Mouse (Mus musculus): ENCODE measurements at regions not wholly inside any gene's neighbourhood (a gene's known extent, or its start where the extent isn't known, plus 50 kb on each side); places are given as distances from the start of the nearest gene placed in this dataset.

GRCm38 (mm10) chr8:127964801-127965200 is 393.6 kb upstream of the Nrp1 start:
- DNase-seq, result peak; percentile 17 to 22
- intact Hi-C loops (cut with DNase I), result loop anchor here (5.0 kb wide), 1 partner anchor 398 kb away; no protein-coding TSS in a partner anchor

- no peak for DNase-seq
- intact Hi-C loops (cut with DNase I), result no loop called here
Measured at GRCm38 (mm10) chr8:127965341-127965740, 393.1 kb upstream of the Nrp1 start.

DNA sequence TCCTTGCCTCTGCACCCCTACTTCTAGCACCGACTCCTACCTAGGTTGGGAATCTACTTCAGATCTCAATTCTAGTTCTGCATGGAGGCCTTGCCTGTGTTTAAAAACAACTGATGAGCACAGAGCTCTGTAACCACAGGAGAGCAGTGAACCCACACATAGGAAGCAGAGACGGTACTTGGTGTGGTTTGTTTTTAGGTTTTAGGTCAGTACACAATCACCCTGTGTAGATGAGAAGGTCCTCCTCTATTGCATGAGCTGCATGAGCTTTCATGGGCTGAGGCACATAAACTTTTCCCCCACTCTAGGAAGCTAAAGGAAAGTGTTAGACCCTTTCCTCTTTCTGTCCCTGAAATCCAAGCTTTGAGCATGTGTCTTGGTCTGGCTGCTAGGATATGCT is 390.4 kb upstream of the Nrp1 start:
- intact Hi-C loops (cut with DNase I), result no loop called here

GRCm38 (mm10) chr8:127973194-127973593 is 385.2 kb upstream of the Nrp1 start:
- intact Hi-C loops (cut with DNase I), result no loop called here
- DNase-seq, result no peak

More for the DNA sequence above, 390.4 kb upstream of the Nrp1 start:
- no peak for DNase-seq

DNA sequence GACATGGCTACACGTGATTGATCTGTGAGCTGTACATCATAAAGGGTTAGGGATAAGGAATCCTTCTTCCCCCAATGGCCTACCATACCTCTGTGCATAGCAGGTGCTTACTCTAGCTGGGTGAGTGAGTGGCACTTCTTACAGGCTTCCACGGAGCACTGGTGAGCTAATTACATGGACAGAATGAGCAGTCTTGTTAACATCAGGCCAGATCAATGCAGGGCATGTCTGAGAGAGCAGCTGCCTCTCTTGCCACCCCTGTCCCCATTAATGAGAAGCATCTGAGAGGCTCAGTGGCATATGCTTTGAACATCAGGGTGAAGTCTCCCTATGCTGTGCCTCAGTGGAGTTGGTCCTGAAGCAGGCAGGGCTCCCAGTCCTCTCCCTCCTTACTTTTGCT is 380.7 kb upstream of the Nrp1 start:
- intact Hi-C loops (cut with DNase I), result no loop called here
- no peak for DNase-seq

DNA sequence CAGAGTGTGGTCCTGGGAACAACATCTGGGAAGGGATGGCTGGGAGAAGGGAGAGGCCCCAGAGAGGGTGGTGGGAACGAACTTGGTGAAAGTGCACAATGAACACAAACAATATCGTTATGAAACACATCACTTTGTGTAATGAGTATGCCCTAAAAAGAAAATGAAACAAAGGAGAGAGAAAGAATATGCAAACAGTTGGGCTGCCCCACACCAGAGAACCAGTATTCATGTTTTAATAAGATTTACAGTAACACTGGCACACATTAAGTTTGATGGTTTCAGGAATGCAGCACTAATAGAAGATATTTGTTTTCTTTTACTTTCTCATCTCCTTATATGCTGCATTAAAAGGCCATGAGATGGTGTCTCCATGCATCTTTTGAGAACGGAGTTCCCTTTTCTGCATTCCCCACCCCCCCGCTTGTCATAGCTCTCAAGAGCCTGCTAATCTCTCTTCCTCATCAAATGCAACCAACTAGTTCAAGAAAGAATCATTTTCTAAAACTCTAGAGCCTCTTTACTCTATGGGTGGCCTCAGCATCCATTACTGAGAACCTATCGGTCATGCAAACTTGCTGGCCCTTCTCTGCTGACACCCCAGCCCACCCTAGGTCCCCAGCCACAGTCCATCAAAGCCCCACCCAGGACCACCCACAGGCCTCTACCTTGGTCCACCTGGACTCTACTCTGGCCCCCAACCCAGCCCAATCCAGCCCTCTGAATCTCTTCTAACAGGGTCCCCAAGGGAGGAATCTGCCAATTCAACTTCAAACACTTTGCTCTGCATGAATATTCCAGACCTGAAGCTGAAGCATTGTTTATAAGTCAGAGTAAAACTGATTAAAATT is 379.0 kb upstream of the Nrp1 start:
- intact Hi-C loops (cut with DNase I), result no loop called here
- DNase-seq, result no peak

- intact Hi-C loops (cut with DNase I), result no loop called here
- no peak for DNase-seq
Measured at GRCm38 (mm10) chr8:127982165-127982564, 376.2 kb upstream of the Nrp1 start.

DNA sequence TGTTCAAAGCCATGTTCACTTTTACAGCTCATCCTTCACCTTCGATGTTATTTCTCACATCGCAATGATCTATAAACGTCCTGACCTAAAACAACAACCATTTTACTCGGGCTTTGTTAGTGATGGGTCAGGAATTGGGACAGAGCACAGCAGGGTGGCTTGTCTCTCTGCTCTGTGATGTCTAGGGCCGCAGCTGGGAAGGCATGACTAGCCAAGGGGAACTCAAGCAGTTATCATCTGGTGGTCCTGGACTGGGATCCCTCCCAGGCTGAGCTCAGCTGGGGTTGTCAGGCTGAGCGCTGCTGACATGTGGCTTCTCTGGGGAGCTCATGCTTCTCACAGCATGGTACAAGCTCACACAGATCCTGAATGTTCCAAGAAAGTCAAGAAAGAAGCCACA is 372.8 kb upstream of the Nrp1 start:
- intact Hi-C loops (cut with DNase I), result no loop called here
- peak; percentile 53 to 65 for DNase-seq

DNA sequence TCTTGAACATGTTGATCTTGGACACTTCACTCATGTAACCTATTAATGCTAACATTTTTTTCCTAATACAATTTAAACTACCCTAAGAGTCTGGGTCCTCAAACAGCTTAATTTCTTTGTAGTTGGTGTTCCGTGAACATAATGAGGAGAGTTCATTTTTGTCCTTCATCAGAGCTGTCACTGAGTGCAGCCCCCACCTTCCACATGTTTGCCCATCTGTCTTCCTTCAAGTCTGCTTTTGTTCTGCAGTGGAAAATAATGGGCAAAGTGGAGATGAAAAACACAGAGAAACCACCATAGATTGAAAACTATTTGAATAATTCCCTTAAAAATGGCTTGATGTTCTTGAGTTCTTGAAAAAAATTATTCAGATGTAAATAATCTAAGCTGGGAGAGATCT is 369.5 kb upstream of the Nrp1 start:
- no peak for DNase-seq
- intact Hi-C loops (cut with DNase I), result no loop called here

DNA sequence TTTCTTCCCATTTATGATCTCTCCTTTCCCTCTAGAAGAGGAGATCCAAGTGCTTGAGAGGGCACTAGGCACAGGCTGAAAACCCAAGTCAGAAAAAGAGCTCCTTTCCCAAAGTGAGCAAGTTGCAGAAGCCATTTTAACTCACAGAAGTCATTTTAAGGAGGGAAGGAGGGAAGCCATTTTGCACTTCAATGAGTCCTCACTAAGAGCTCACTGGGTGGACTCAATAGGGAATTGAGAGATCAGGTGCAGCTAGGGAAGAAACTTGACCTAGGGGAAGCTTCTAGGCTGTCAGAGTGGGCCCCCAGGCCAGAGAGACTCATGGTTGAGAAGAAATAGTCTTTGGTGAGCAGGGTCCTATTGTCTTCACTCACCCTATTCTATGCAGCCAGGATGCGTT is 363.5 kb upstream of the Nrp1 start:
- intact Hi-C loops (cut with DNase I), result no loop called here
- DNase-seq, result no peak

DNA sequence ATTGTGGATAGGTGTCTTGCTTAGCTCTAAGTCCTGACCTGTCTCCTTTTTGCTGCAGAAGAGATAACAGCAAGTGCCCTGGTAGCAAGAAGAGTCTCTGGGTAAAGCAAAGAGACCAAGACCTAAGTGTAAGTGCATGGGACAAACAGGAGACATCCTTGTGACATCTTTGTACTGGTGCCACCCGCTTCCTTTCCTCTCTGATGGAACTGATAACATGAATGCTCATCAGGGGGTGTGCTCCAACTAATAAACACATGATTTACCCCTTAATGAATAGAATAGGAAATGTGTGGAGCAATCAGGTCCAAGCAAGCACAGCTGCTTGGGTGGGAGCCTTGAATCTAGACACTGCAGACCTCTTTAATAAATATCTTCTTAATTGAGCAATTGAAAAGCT is 362.9 kb upstream of the Nrp1 start:
- intact Hi-C loops (cut with DNase I), result no loop called here
- DNase-seq, result no peak

GRCm38 (mm10) chr8:128002386-128002785 is 356.0 kb upstream of the Nrp1 start:
- no peak for DNase-seq
- intact Hi-C loops (cut with DNase I), result no loop called here

DNA sequence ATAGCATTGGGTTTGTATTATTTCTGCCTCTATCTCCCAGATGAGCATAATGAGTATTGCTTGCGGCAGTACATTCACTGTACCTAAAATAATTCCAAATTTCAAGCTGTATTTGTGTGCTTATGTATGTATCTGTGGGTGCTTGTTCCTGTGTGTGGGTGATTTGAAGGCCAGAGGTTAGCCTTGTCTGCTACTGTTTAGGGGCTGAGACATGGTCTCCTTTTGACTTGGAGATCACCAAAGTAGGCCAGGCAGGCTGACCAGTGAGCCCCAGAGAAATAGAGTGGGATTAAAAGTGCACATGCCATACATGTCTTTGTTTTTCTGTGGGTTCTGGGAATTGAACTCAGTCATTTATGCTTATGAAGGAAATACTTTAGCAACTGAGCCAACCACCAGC is 355.6 kb upstream of the Nrp1 start:
- intact Hi-C loops (cut with DNase I), result no loop called here
- DNase-seq, result no peak

GRCm38 (mm10) chr8:128003385-128003784 is 355.0 kb upstream of the Nrp1 start:
- intact Hi-C loops (cut with DNase I), result no loop called here
- DNase-seq, result no peak

DNA sequence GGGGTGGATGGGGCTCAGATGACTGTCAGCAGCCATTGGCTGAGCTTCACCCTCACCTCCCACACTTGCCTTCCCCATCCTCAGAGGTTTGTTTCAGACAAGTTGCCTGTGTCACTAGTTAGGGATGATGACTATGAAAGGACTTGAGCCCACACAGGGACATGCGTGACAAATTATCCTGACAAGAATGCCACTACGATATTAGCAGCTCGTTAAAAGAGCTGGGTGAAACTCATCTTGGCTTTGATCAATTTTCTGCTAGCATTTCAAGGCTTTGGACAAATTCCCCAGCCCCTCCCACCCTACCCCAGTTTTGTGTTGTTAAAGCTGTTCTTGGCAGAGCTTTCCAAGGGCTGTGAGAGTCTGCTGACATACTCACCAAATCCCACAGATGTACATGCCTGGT is 354.5 kb upstream of the Nrp1 start:
- DNase-seq, result no peak
- intact Hi-C loops (cut with DNase I), result no loop called here

DNA sequence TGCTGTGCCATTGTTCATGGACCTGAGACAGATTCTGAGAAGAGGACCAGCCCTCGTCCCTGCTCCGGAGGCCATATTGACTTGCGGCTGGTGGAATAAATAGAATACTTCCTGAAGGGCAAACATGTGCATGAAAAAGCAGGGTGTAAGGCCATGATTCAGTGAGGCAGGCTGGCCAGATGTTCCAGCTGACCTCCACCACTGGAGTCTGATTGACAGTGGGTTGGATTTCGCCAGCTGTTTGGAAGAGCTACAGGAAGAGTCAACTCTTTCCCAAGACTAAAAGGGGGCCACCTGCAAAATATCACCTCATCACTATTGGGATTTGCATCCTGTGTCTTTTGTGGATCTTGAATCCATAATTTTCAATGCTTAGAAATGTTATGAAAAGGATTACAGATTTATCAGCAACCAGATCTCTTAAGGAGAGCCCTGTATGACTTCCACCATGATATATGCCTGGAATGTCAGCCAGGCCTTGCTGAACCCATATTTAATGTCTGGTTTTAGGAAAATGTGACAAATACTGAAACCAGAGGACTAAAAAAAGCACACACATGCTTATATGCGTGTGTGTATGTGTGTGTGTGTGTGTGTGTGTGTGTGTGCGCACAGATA is 348.9 kb upstream of the Nrp1 start:
- intact Hi-C loops (cut with DNase I), result no loop called here
- no peak for DNase-seq

DNA sequence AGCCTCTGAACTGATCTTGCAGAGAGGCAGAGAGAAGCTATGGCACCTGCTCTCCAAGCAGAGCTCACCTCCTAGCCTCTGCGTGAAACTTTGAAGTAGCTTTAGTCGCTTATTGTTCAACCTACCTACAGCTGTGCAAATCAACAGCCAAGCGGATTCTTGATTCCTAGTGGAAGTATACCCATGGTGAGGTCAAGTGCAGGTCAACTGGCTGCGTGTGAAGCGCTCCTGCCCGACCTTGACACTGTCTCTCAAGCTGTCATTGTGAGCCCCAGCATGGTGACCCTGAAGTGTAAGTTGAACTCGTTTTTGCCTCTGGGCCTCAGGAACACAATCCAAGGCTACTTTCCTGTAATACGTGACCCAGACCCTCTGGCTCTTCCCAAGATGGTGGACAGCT is 341.2 kb upstream of the Nrp1 start:
- DNase-seq, result no peak
- intact Hi-C loops (cut with DNase I), result no loop called here

DNA sequence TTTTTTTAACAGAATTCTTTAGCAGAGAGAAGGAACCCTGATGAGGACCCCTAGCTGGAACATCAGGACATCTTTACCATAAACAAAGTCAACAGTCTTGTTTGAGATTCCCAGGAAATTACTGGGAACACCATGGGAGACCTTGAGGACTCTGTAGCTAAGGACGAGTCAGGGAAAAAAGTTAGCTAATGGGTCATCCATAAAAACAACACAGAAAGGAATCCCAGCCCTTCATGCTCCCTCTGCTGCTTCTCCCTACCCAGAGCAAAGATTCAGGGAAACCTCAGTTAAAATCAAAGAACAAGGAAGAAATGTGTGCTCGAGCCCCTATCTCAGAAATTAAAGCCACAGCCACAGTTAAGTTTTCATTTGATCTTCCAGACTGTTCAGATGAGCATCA is 334.7 kb upstream of the Nrp1 start:
- DNase-seq, result no peak
- intact Hi-C loops (cut with DNase I), result no loop called here

DNA sequence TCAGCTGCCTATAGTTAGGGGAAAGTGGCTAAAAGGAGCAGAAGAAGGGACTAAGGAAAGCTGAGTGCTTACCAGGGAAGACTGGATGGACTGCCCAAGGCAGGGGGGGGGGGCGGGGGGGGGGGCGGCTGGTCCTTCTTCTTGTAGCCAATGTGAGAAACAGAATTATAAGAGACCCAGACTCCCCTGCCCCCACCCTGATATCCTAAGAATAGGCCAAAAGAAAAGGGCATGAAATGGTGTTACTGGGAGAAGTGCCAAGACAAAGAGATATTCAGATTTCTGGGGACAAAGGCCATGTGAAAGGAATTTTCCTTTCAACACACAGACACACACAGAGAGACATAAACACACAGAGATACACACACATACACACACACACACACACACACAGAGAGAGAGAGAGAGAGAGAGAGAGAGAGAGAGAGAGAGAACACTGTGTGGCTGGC is 333.6 kb upstream of the Nrp1 start:
- DNase-seq, result peak; percentile 49 to 60
- intact Hi-C loops (cut with DNase I), result loop anchor here (5.0 kb wide), 1 partner anchor 333 kb away; the partner anchor contains the start of gene Nrp1

DNA sequence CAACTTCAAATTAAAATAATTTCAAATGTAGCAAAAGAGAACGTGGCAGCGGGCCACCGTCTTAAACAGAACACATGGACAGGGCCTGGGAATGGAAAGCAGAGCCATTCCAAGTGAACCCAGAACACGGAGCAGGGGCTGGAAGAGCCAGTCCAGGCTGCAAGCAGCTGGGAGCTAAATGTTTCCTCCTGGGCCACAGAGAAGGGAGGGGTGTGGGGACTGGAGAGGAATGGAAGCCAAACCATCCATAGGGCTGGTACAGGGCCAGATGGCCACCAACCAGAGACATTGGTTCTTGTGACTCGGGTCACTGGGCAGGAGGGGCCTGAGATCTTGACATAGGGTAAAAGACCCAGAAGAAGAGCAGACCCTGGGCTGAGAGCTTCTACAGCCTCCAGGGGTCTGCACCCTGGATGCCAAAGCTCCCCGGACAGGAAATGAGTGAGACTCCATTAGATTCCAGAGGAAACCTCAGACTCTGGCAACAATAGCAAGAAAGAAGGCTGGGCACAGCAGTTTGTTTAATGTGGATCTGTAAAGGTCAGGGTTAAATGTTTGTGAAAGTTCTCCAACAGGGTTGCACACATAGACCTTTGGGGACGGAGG is 333.1 kb upstream of the Nrp1 start:
- intact Hi-C loops (cut with DNase I), result loop anchor here (5.0 kb wide), 1 partner anchor 332 kb away; the partner anchor contains the start of gene Nrp1
- DNase-seq, result peak; percentile 86

DNA sequence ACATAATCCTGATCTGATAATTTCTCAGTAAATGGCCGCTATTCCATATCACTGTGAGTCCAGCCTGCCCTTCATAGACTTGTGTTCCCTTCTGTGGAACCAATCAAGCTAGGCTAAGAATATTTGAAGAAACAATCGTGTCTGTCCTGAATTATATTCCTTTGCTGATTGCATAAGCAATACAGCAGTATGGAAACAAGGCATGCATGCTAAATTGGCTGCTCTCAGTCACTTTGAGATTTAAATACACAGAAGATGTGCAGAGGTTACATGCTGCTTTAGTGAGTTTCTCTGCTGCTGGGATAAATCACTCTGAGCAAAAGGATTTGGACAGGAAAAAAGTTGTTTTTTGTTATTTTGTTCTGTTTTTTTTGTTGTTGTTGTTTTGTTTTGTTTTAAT is 331.4 kb upstream of the Nrp1 start:
- DNase-seq, result no peak
- intact Hi-C loops (cut with DNase I), result loop anchor here (2.0 to 5.0 kb wide), 2 partner anchors 84 to 330 kb away; partner anchors contain the start of gene Nrp1
